Mouse (Mus musculus) left cerebral cortex, postnatal 14 days (tissue): ENCODE data around the gene Ak1. TPM values are rescaled to one million over a fixed set of nuclear protein-coding genes. Genes with fewer than 3 reads are reported as not detected.

Experiments used
- DNase-seq, 2 experiments: peaks; one replicate each; pipeline ENCODE4 v3.0.0; 2021 to 2022; ENCODE audit warnings: low spot score in 2 of 2, mixed read lengths in 1 of 2
- intact Hi-C: fragments of 180-260 bp; cut with DNase I; formaldehyde crosslinking; loops from one replicate; pipeline ENCODE4 v1.15.1; 2025
- long read RNA-seq, 2 experiments: library from polyadenylated mRNA; stranded (forward); transcript quantifications; one replicate each; pipeline ENCODE4 v2.0.0; 2021
- total RNA-seq, 2 experiments: library from RNA; stranded (reverse); gene quantifications; 2 replicates each; pipeline ENCODE4 v1.2.3; 2021

The Ak1 gene
- 100 to 1,000 TPM; 162 to 164 TPM for total RNA-seq
- long read RNA-seq, experiment 1, transcript Ak1-202 (7 exons, 2,063 nt) = major isoform, 225 of 290 reads
- long read RNA-seq, experiment 1, partial matches to known transcripts = 27 of 290 reads
- long read RNA-seq, experiment 1, other reads (novel, unspliced or antisense) = 34 of 290 reads
- long read RNA-seq, experiment 2, transcript Ak1-202 (7 exons, 2,063 nt) = major isoform, 182 of 216 reads
- long read RNA-seq, experiment 2, partial matches to known transcripts = 24 of 216 reads
- long read RNA-seq, experiment 2, other reads (novel, unspliced or antisense) = 7 of 216 reads

GRCm38 (mm10) chr2:32621517-32621859, at the start of gene Ak1:
Ak1 (plus strand) TSS chr2:32621758.
- intact Hi-C loops = loop anchor here (5.0 kb wide), 1 partner anchor 39 kb away; no protein-coding TSS in a partner anchor
- DNase-seq = no peak

GRCm38 (mm10) chr2:32572196-32572595, 49.4 kb upstream of the Ak1 start:
- intact Hi-C loops = no loop called here
- DNase-seq = no peak

GRCm38 (mm10) chr2:32574497-32574896, 47.1 kb upstream of the Ak1 start, which contains the start of gene Pip5kl1:
Pip5kl1 (plus strand) TSS chr2:32574797.
- DNase-seq = no peak
- intact Hi-C loops = no loop called here

GRCm38 (mm10) chr2:32574901-32575585, 46.5 kb upstream of the Ak1 start:
- DNase-seq = peak; percentile 84 to 90
- intact Hi-C loops = no loop called here

GRCm38 (mm10) chr2:32575586-32576160, 45.9 kb upstream of the Ak1 start, which contains the start of gene 9430097D07Rik:
9430097D07Rik (minus strand) TSS chr2:32575684.
- intact Hi-C loops = no loop called here
- DNase-seq = peak; percentile 77 to 86

GRCm38 (mm10) chr2:32576532-32576931, 45.0 kb upstream of the Ak1 start:
- no peak for DNase-seq
- intact Hi-C loops = no loop called here

- intact Hi-C loops = no loop called here
These were observed 43.2 kb upstream of the Ak1 start for GRCm38 (mm10) chr2:32578146-32579046.

GRCm38 (mm10) chr2:32581450-32582095, 40.0 kb upstream of the Ak1 start:
- peak; percentile 83 to 87 for DNase-seq
- intact Hi-C loops = loop anchor here (5.0 kb wide), 1 partner anchor 41 kb away; the partner anchor contains the start of gene Ak1

More at GRCm38 (mm10) chr2:32578146-32579046, 43.2 kb upstream of the Ak1 start:
- peak in 1 of 2 experiments; percentile 79 for DNase-seq

- peak; percentile 91 to 94 for DNase-seq
- intact Hi-C loops = loop anchor here (5.0 kb wide), 1 partner anchor 39 kb away; the partner anchor contains the start of gene Ak1
These were observed 38.4 kb upstream of the Ak1 start for GRCm38 (mm10) chr2:32582830-32583799.

- DNase-seq = no peak
- intact Hi-C loops = no loop called here
These were observed 36.3 kb upstream of the Ak1 start for GRCm38 (mm10) chr2:32585149-32585714.

- intact Hi-C loops = loop anchor here (2.0 kb wide), 1 partner anchor 16 kb away; no protein-coding TSS in a partner anchor
- peak; percentile 91 for DNase-seq
These were observed 34.6 kb upstream of the Ak1 start, which contains the start of gene St6galnac4 for GRCm38 (mm10) chr2:32586871-32587351. St6galnac4 (plus strand) TSS chr2:32587095.

GRCm38 (mm10) chr2:32587731-32588321, 33.7 kb upstream of the Ak1 start:
- intact Hi-C loops = loop anchor here (2.0 kb wide), 1 partner anchor 15 kb away; no protein-coding TSS in a partner anchor

GRCm38 (mm10) chr2:32589213-32589795, 32.3 kb upstream of the Ak1 start:
- intact Hi-C loops = no loop called here
- peak in 1 of 2 experiments; percentile 26 for DNase-seq

More at GRCm38 (mm10) chr2:32587731-32588321, 33.7 kb upstream of the Ak1 start:
- DNase-seq = peak in 1 of 2 experiments; percentile 28

GRCm38 (mm10) chr2:32590224-32590623, 31.3 kb upstream of the Ak1 start:
- DNase-seq = no peak
- intact Hi-C loops = no loop called here

- intact Hi-C loops = no loop called here
- DNase-seq = no peak
These were observed 30.3 kb upstream of the Ak1 start for GRCm38 (mm10) chr2:32591249-32591648.

GRCm38 (mm10) chr2:32596725-32597124, 24.8 kb upstream of the Ak1 start:
- DNase-seq = no peak
- intact Hi-C loops = no loop called here
